Mouse (Mus musculus): ENCODE measurements around the gene Ifi211. TPM values are rescaled to one million over a fixed set of nuclear protein-coding genes. Genes with fewer than 3 reads are reported as not detected.
"Not testable (repeated sequence)": the region's sequence is repeated elsewhere in the genome, so short reads cannot be mapped to it uniquely, and the experiment has no call there.

Ifi211 gene
- total and polyA plus RNA-seq, 2 experiments from 2014 or later, result 0.11 to 1.5 TPM

DNA sequence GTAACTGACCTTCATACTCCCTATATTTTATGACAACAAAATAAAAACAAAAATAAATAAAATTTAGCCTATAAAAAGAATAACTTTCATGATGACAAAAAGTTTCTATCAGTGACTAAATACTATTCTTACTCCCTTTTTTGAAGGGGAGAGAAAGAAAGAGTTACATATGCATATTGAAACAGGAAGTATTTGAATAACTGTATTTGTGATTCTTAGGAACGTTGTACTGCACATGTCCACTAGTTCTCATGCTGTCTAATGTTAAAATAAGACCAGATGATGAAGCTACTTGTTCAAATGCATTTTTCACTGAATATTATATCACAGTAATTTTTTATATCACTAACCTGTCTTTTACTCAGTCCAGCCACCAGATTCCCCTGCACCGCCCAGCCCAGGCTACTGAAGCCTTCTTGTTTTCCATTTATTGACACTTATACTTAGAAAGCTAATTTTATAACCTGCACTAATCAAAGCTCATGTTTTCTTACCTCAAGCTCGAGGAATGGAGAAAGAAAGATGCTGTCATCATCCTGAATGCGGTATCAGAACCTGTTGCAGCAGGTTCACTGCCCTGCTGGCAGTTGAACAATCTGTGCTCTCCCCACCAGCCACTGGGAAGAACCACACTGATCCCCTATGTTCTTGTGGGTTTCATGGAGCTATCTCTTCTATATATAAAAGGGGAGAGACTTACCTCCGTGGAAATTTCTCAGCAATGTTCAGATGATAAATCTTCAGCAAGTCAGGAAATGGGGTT is 33.4 kb downstream of the Ifi211 start:
- not testable (repeated sequence) for H3K27ac ChIP-seq (ENCODE audit: low read depth); H3K9me3 ChIP-seq (replicated peaks; ENCODE audit: control insufficient read depth, low read length); H3K4me1 ChIP-seq (ENCODE audit: control insufficient read depth, insufficient read depth); H3K9ac ChIP-seq (replicated peaks; ENCODE audit: low read depth, low read length); H3K27me3 ChIP-seq (ENCODE audit: control insufficient read depth, insufficient read depth, low read length); H3K36me3 ChIP-seq (replicated peaks; ENCODE audit: control insufficient read depth, insufficient read depth, low read length); DNase-seq (ENCODE audit: low spot score); ATAC-seq (ENCODE audit: insufficient read depth, low read depth)
- Histone ChIP-seq H3K4me3 (ENCODE audit: low read depth, low read length) (peak overlapping the region; percentile 29), H3K4me2 (ENCODE audit: low read depth, low read length) (peak overlapping the region; percentile 40)
- 56% methylated on average over 5 of the region's 5 CpGs for WGBS

DNA sequence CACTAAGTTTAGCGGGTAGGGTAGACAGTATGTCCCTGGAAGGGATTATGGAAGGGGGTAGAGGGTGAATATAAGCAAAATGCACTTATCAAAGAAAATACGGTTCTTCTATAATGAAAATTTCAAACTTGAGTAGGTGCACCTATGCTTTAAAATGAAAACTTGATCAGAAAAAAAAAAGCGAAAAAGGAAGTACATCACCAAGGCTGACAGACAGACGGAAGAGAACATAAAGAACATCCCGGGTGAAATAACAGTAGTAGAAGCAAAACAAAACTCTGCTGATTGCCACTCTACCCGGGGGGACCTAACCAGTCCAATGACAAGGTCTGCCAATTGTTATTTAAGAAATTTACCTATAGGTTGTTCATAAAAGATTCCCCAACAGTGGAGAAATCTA is 34.6 kb downstream of the Ifi211 start:
- not testable (repeated sequence) for H3K4me1 ChIP-seq (ENCODE audit: control insufficient read depth, insufficient read depth); DNase-seq (ENCODE audit: low spot score); H3K9me3 ChIP-seq (replicated peaks; ENCODE audit: control insufficient read depth, low read length); H3K36me3 ChIP-seq (replicated peaks; ENCODE audit: control insufficient read depth, insufficient read depth, low read length); H3K4me3 ChIP-seq (ENCODE audit: low read depth, low read length); H3K9ac ChIP-seq (replicated peaks; ENCODE audit: low read depth, low read length); H3K27ac ChIP-seq (ENCODE audit: low read depth); H3K27me3 ChIP-seq (ENCODE audit: control insufficient read depth, insufficient read depth, low read length); ATAC-seq (ENCODE audit: insufficient read depth, low read depth)
- WGBS, result 81% methylated on average over 6 of the region's 6 CpGs
- H3K4me2 ChIP-seq (ENCODE audit: low read depth, low read length), result peak overlapping the region; percentile 30; the same call in 1 of the 2 replicates

DNA sequence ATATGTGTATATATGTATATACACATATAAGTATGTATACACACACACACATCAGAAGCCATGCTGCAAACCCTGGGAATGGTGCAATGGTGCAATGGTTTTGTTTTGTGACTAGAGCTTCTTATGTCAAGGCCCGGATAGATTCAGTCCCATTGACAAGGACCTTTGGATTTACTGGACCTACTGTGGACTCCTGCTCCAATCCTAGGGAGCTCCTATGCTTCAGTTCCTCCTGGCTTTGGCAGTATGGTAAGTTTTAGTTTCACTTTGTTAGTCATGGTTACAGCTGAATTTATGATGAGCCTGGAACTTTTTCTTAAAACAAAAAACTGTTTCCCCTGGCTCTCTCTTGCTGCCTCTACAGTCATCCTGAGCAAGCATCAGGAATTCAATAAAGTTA is 35.7 kb downstream of the Ifi211 start:
- H3K4me1 ChIP-seq (ENCODE audit: control insufficient read depth, insufficient read depth); H3K27me3 ChIP-seq (ENCODE audit: control insufficient read depth, insufficient read depth, low read length); H3K27ac ChIP-seq (ENCODE audit: low read depth); H3K4me3 ChIP-seq (ENCODE audit: low read depth, low read length); H3K9ac ChIP-seq (replicated peaks; ENCODE audit: low read depth, low read length); DNase-seq (ENCODE audit: low spot score); H3K4me2 ChIP-seq (ENCODE audit: low read depth, low read length); H3K9me3 ChIP-seq (replicated peaks; ENCODE audit: control insufficient read depth, low read length); ATAC-seq (ENCODE audit: insufficient read depth, low read depth); H3K36me3 ChIP-seq (replicated peaks; ENCODE audit: control insufficient read depth, insufficient read depth, low read length): not testable (repeated sequence)
- WGBS, result 78% methylated on average over 1 of the region's 1 CpGs

DNA sequence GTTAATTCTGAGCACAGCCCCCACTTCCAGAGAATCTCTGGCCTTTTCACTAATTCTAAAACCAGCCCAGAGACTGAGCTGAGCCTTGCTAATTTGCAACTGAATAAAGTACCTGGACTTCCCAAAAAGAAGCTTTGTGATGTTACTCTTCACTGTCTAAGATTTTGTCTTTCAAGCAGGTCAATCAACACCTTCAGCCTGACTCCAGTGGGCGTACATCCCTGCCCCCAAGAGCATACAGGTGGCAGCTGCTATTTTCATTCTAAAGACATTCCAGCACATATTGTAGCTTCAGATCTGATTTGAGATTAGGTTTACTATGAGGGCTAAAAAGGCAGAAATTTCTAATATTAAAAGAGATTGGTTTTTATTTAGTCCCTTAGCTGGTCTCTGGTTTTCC is 44.3 kb downstream of the Ifi211 start:
- not testable (repeated sequence) for ATAC-seq (ENCODE audit: insufficient read depth, low read depth); H3K4me1 ChIP-seq (ENCODE audit: control insufficient read depth, insufficient read depth); DNase-seq (ENCODE audit: low spot score); H3K27me3 ChIP-seq (ENCODE audit: control insufficient read depth, insufficient read depth, low read length); H3K27ac ChIP-seq (ENCODE audit: low read depth); H3K9me3 ChIP-seq (replicated peaks; ENCODE audit: control insufficient read depth, low read length); H3K36me3 ChIP-seq (replicated peaks; ENCODE audit: control insufficient read depth, insufficient read depth, low read length); H3K4me2 ChIP-seq (ENCODE audit: low read depth, low read length); H3K9ac ChIP-seq (replicated peaks; ENCODE audit: low read depth, low read length); H3K4me3 ChIP-seq (ENCODE audit: low read depth, low read length)
- 84% methylated on average over 1 of the region's 1 CpGs for WGBS

DNA sequence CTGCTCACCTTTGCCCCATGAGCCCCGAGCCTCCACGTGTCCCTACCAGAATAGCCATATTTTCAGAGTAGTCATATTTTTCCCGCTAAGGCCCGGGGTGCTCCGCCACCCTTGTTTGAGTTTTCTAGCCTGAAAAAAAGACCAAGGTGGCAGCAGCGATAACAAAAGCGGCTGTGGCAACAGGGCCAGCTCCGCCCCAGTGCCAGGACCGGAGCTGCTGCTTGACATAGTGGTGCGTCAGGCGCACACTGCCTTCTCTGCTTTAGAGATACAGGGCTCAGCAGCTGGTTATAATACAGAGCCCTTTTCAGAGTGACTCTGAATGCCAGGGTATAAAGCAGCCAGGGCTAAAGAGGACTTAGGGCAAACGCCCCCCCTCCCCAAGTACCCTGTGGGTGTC is 46.3 kb downstream of the Ifi211 start:
- Histone ChIP-seq H3K4me2 (ENCODE audit: low read depth, low read length) (no peak overlapping the region), H3K9ac (replicated peaks; ENCODE audit: low read depth, low read length) (no peak overlapping the region), H3K4me3 (ENCODE audit: low read depth, low read length) (no peak overlapping the region), H3K27me3 (ENCODE audit: control insufficient read depth, insufficient read depth, low read length) (no peaks in the 10 kb centered on the region), H3K36me3 (replicated peaks; ENCODE audit: control insufficient read depth, insufficient read depth, low read length) (no peaks in the 10 kb centered on the region), H3K27ac (ENCODE audit: low read depth) (no peak overlapping the region), H3K9me3 (replicated peaks; ENCODE audit: control insufficient read depth, low read length) (no peaks in the 10 kb centered on the region), H3K4me1 (ENCODE audit: control insufficient read depth, insufficient read depth) (no peaks in the 10 kb centered on the region)
- ATAC-seq (ENCODE audit: insufficient read depth, low read depth), result no peak
- 76% methylated on average over 12 of the region's 12 CpGs for WGBS
- DNase-seq (ENCODE audit: low spot score), result no peak
- TF ChIP-seq EP300 (IDR thresholded peaks at IDR 0.05; ENCODE audit: low read depth) (no peak), CTCF (IDR thresholded peaks at IDR 0.05; ENCODE audit: low read depth) (no peak)

DNA sequence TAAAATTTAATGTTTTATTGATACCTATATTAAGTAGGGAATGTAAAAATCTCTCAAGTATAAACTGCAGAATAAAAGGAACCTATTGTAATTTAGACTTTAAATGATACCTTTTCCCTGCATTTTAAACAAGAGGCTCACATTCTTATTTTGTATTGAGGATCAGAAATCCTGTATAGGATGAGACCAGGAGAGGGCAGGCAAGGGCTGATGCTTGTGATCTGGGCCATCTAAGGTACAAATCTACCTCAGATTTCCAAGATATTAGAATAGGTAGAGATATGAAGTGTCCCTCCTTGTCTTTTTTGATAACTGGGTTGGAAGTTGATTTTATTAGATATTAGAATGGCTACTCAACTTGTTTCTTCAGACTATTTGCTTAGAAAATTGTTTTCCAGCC is 59.1 kb downstream of the Ifi211 start:
- not testable (repeated sequence) for H3K4me2 ChIP-seq (ENCODE audit: low read depth, low read length); H3K27me3 ChIP-seq (ENCODE audit: control insufficient read depth, insufficient read depth, low read length); H3K27ac ChIP-seq (ENCODE audit: low read depth); DNase-seq (ENCODE audit: low spot score); H3K4me3 ChIP-seq (ENCODE audit: low read depth, low read length); H3K9me3 ChIP-seq (replicated peaks; ENCODE audit: control insufficient read depth, low read length); ATAC-seq (ENCODE audit: insufficient read depth, low read depth); H3K9ac ChIP-seq (replicated peaks; ENCODE audit: low read depth, low read length); H3K36me3 ChIP-seq (replicated peaks; ENCODE audit: control insufficient read depth, insufficient read depth, low read length); H3K4me1 ChIP-seq (ENCODE audit: control insufficient read depth, insufficient read depth)
- TF ChIP-seq CTCF (IDR thresholded peaks at IDR 0.05; ENCODE audit: low read depth), result peak; percentile 4; the same call in 1 of the 2 replicates

DNA sequence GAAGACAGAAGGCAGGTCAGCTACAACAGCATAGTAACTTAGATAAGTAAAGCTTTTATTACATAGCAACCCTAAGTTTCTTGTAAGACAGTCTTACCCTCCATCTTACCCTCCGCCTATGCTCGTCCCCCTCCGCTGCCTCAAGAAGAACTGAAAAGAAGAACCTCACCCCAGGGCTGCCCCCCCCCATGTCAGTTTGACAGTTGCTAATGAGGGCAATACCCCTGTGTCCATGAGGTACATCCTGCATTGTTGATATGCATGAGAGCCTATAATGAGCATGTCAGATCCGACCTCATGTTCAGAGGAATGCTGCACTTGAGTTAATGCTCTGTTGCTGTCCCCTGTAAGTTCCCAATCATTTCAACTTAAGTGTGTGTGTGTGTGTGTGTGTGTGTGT is 60.0 kb downstream of the Ifi211 start:
- H3K4me2 ChIP-seq (ENCODE audit: low read depth, low read length); H3K9ac ChIP-seq (replicated peaks; ENCODE audit: low read depth, low read length); H3K27me3 ChIP-seq (ENCODE audit: control insufficient read depth, insufficient read depth, low read length); H3K36me3 ChIP-seq (replicated peaks; ENCODE audit: control insufficient read depth, insufficient read depth, low read length); H3K4me3 ChIP-seq (ENCODE audit: low read depth, low read length); H3K9me3 ChIP-seq (replicated peaks; ENCODE audit: control insufficient read depth, low read length); ATAC-seq (ENCODE audit: insufficient read depth, low read depth); H3K4me1 ChIP-seq (ENCODE audit: control insufficient read depth, insufficient read depth); H3K27ac ChIP-seq (ENCODE audit: low read depth); DNase-seq (ENCODE audit: low spot score): not testable (repeated sequence)
- 56% methylated on average over 4 of the region's 4 CpGs for WGBS
